Mouse (Mus musculus): ENCODE results near the gene Dse. TPM values are rescaled to one million over a fixed set of nuclear protein-coding genes. Genes with fewer than 3 reads are reported as not detected.

Dse gene
- polyA plus RNA-seq, 1 experiment from 2014 or later: 16.5 TPM

GRCm38 (mm10) chr10:34233931-34234745, 26.6 kb upstream of the Dse start:
- no peak overlapping the region for H3K9ac ChIP-seq (ENCODE audit: low read length)
- no peaks in the 10 kb centered on the region for H3K4me1 ChIP-seq (replicated peaks; ENCODE audit: control insufficient read depth, insufficient read depth, low read length)
- H3K27me3 ChIP-seq (ENCODE audit: control insufficient read depth, insufficient read depth, low read length): no peaks in the 10 kb centered on the region
- H3K9me3 ChIP-seq (ENCODE audit: control insufficient read depth, low read length): no peaks in the 10 kb centered on the region
- no peak overlapping the region for H3K4me2 ChIP-seq (ENCODE audit: low read depth, low read length, severe bottlenecking)
- 15% methylated on average over 2 of the region's 2 CpGs for WGBS
- no peak for DNase-seq (ENCODE audit: low spot score)
- H3K4me3 ChIP-seq (ENCODE audit: low read depth, low read length): no peak overlapping the region
- ATAC-seq (replicated peaks; ENCODE audit: low FRiP score): no peak
- no peak overlapping the region for H3K27ac ChIP-seq (ENCODE audit: low read depth, low read length)
- no peaks in the 10 kb centered on the region for H3K36me3 ChIP-seq (ENCODE audit: control insufficient read depth, insufficient read depth, low read length)

- ATAC-seq (replicated peaks; ENCODE audit: low FRiP score) (no peak), DNase-seq (ENCODE audit: low spot score) (no peak)
- 78% methylated on average over 1 of the region's 1 CpGs for WGBS
- no peak overlapping the region for H3K9ac ChIP-seq (ENCODE audit: low read length)
- H3K27ac ChIP-seq (ENCODE audit: low read depth, low read length): no peak overlapping the region
- no peaks in the 10 kb centered on the region for H3K4me1 ChIP-seq (replicated peaks; ENCODE audit: control insufficient read depth, insufficient read depth, low read length)
- H3K27me3 ChIP-seq (ENCODE audit: control insufficient read depth, insufficient read depth, low read length): no peaks in the 10 kb centered on the region
- no peak overlapping the region for H3K4me2 ChIP-seq (ENCODE audit: low read depth, low read length, severe bottlenecking)
- no peak overlapping the region for H3K4me3 ChIP-seq (ENCODE audit: low read depth, low read length)
- no peaks in the 10 kb centered on the region for H3K9me3 ChIP-seq (ENCODE audit: control insufficient read depth, low read length)
- H3K36me3 ChIP-seq (ENCODE audit: control insufficient read depth, insufficient read depth, low read length): no peaks in the 10 kb centered on the region
Measured at GRCm38 (mm10) chr10:34233418-34233817, 25.9 kb upstream of the Dse start.

- no peak for DNase-seq (ENCODE audit: low spot score)
- WGBS: 38% methylated on average over 5 of the region's 5 CpGs
Measured at GRCm38 (mm10) chr10:34230121-34230675, 22.7 kb upstream of the Dse start.

GRCm38 (mm10) chr10:34229491-34229890, 22.0 kb upstream of the Dse start:
- DNase-seq (ENCODE audit: low spot score) (no peak), ATAC-seq (replicated peaks; ENCODE audit: low FRiP score) (no peak)
- Histone ChIP-seq H3K9ac (ENCODE audit: low read length) (no peak overlapping the region), H3K36me3 (ENCODE audit: control insufficient read depth, insufficient read depth, low read length) (no peaks in the 10 kb centered on the region), H3K9me3 (ENCODE audit: control insufficient read depth, low read length) (no peaks in the 10 kb centered on the region), H3K4me2 (ENCODE audit: low read depth, low read length, severe bottlenecking) (no peak overlapping the region), H3K27me3 (ENCODE audit: control insufficient read depth, insufficient read depth, low read length) (no peaks in the 10 kb centered on the region), H3K27ac (ENCODE audit: low read depth, low read length) (no peak overlapping the region), H3K4me1 (replicated peaks; ENCODE audit: control insufficient read depth, insufficient read depth, low read length) (no peaks in the 10 kb centered on the region), H3K4me3 (ENCODE audit: low read depth, low read length) (no peak overlapping the region)
- 81% methylated on average over 4 of the region's 4 CpGs for WGBS

More at GRCm38 (mm10) chr10:34230121-34230675, 22.7 kb upstream of the Dse start:
- H3K36me3 ChIP-seq (ENCODE audit: control insufficient read depth, insufficient read depth, low read length): no peaks in the 10 kb centered on the region
- no peaks in the 10 kb centered on the region for H3K9me3 ChIP-seq (ENCODE audit: control insufficient read depth, low read length)
- H3K4me2 ChIP-seq (ENCODE audit: low read depth, low read length, severe bottlenecking): no peak overlapping the region
- no peak overlapping the region for H3K9ac ChIP-seq (ENCODE audit: low read length)
- no peak for ATAC-seq (replicated peaks; ENCODE audit: low FRiP score)
- H3K4me1 ChIP-seq (replicated peaks; ENCODE audit: control insufficient read depth, insufficient read depth, low read length): no peaks in the 10 kb centered on the region
- no peak overlapping the region for H3K4me3 ChIP-seq (ENCODE audit: low read depth, low read length)
- no peak overlapping the region for H3K27ac ChIP-seq (ENCODE audit: low read depth, low read length)
- no peaks in the 10 kb centered on the region for H3K27me3 ChIP-seq (ENCODE audit: control insufficient read depth, insufficient read depth, low read length)

DNA sequence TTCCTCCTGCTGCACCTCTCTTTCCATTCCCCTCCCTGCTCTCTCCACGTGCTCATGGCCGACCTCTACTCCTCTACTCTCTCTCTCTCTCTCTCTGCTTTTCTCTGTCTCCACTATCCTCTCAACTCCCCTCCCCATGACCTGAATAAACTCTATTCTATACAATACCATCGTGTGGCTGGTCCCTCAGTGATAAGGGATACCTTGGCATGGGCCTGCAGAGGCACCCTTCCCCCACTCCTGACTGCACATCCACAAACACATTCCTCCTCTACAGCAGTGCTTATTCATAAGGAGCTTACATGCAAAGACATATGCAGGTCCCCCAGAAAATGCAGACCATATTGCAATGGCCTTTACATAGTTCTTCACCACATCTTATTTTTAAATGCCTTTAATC, 16.1 kb upstream of the Dse start:
- Histone ChIP-seq H3K9ac (ENCODE audit: low read length) (no peak overlapping the region), H3K36me3 (ENCODE audit: control insufficient read depth, insufficient read depth, low read length) (no peaks in the 10 kb centered on the region), H3K9me3 (ENCODE audit: control insufficient read depth, low read length) (no peaks in the 10 kb centered on the region), H3K27ac (ENCODE audit: low read depth, low read length) (no peak overlapping the region), H3K27me3 (ENCODE audit: control insufficient read depth, insufficient read depth, low read length) (no peaks in the 10 kb centered on the region), H3K4me1 (replicated peaks; ENCODE audit: control insufficient read depth, insufficient read depth, low read length) (no peaks in the 10 kb centered on the region), H3K4me2 (ENCODE audit: low read depth, low read length, severe bottlenecking) (no peak overlapping the region), H3K4me3 (ENCODE audit: low read depth, low read length) (no peak overlapping the region)
- 52% methylated on average over 3 of the region's 3 CpGs for WGBS
- DNase-seq (ENCODE audit: low spot score): no peak
- ATAC-seq (replicated peaks; ENCODE audit: low FRiP score): no peak

DNA sequence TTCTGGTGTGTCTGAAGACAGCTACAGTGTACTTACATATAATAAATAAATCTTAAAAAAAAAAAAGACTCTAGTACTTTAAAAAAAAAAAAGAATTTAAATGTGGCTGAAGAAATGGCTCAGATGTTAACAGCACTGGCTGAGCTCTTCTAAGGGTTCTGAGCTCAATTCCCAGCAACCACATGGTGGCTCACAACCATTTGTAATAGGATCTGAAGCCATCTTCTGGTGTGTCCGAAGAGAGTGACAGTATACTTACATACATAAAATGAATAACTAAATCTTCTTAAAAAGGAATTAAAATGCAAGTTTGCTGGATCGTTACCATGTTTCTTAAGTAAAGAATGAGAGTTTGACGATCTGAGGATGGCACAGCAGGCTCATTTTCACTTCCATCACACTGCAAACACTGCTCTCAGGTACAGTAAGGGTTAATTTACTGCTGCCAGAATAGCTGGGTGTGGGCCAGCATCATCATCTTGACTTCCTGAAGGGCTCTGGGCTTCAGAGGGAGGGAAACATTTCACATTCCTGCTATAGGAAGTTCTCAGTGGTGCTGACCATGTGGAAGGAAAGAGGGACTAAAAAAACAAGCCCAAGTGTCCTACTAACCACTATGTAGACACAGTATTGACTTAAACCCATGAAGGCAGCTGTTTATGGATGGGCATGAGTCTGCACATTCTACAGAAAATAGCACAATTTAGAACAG, 14.6 kb upstream of the Dse start:
- WGBS: 74% methylated on average over 3 of the region's 3 CpGs
- Histone ChIP-seq H3K9ac (ENCODE audit: low read length) (no peak overlapping the region), H3K9me3 (ENCODE audit: control insufficient read depth, low read length) (no peaks in the 10 kb centered on the region), H3K4me2 (ENCODE audit: low read depth, low read length, severe bottlenecking) (no peak overlapping the region), H3K27ac (ENCODE audit: low read depth, low read length) (no peak overlapping the region), H3K27me3 (ENCODE audit: control insufficient read depth, insufficient read depth, low read length) (no peaks in the 10 kb centered on the region), H3K4me1 (replicated peaks; ENCODE audit: control insufficient read depth, insufficient read depth, low read length) (no peaks in the 10 kb centered on the region), H3K4me3 (ENCODE audit: low read depth, low read length) (no peak overlapping the region), H3K36me3 (ENCODE audit: control insufficient read depth, insufficient read depth, low read length) (no peaks in the 10 kb centered on the region)
- DNase-seq (ENCODE audit: low spot score) (no peak), ATAC-seq (replicated peaks; ENCODE audit: low FRiP score) (no peak)

- Histone ChIP-seq H3K4me2 (ENCODE audit: low read depth, low read length, severe bottlenecking) (no peak overlapping the region), H3K4me1 (replicated peaks; ENCODE audit: control insufficient read depth, insufficient read depth, low read length) (no peaks in the 10 kb centered on the region), H3K36me3 (ENCODE audit: control insufficient read depth, insufficient read depth, low read length) (no peaks in the 10 kb centered on the region), H3K4me3 (ENCODE audit: low read depth, low read length) (no peak overlapping the region), H3K9ac (ENCODE audit: low read length) (no peak overlapping the region), H3K9me3 (ENCODE audit: control insufficient read depth, low read length) (no peaks in the 10 kb centered on the region), H3K27me3 (ENCODE audit: control insufficient read depth, insufficient read depth, low read length) (no peaks in the 10 kb centered on the region), H3K27ac (ENCODE audit: low read depth, low read length) (no peak overlapping the region)
- ATAC-seq (replicated peaks; ENCODE audit: low FRiP score) (no peak), DNase-seq (ENCODE audit: low spot score) (no peak)
- WGBS: 90% methylated on average over 3 of the region's 3 CpGs
Measured at GRCm38 (mm10) chr10:34218191-34218590, 10.7 kb upstream of the Dse start.

DNA sequence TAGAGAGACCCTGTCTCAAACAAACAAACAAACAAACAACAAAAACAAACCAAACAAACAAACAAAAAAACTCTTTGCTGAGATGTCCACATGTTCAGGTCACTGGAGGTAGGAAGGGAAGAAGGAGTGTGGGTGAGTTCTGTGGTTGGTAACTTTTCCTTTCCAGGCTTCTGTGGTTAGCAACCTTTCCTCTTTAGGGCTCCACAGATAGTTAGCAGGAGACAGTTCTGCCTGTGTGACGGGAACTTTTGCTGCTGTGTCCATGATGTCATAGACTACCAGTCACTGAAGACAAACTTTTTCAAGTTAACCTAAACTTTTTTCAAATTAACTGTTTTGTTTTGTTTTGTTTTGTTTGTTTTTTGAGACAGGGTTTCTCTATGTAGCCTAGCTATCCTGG, 8.2 kb upstream of the Dse start:
- Histone ChIP-seq H3K4me1 (replicated peaks; ENCODE audit: control insufficient read depth, insufficient read depth, low read length) (no peaks in the 10 kb centered on the region), H3K4me3 (ENCODE audit: low read depth, low read length) (no peak overlapping the region), H3K27me3 (ENCODE audit: control insufficient read depth, insufficient read depth, low read length) (no peaks in the 10 kb centered on the region), H3K36me3 (ENCODE audit: control insufficient read depth, insufficient read depth, low read length) (no peaks in the 10 kb centered on the region), H3K9me3 (ENCODE audit: control insufficient read depth, low read length) (no peaks in the 10 kb centered on the region), H3K9ac (ENCODE audit: low read length) (no peak overlapping the region), H3K27ac (ENCODE audit: low read depth, low read length) (no peak overlapping the region), H3K4me2 (ENCODE audit: low read depth, low read length, severe bottlenecking) (no peak overlapping the region)
- no peak for ATAC-seq (replicated peaks; ENCODE audit: low FRiP score)
- WGBS: 82% methylated on average over 1 of the region's 1 CpGs
- no peak for DNase-seq (ENCODE audit: low spot score)

Data from forebrain, embryonic 11.5 days (tissue).